In the genomic region with DNA sequence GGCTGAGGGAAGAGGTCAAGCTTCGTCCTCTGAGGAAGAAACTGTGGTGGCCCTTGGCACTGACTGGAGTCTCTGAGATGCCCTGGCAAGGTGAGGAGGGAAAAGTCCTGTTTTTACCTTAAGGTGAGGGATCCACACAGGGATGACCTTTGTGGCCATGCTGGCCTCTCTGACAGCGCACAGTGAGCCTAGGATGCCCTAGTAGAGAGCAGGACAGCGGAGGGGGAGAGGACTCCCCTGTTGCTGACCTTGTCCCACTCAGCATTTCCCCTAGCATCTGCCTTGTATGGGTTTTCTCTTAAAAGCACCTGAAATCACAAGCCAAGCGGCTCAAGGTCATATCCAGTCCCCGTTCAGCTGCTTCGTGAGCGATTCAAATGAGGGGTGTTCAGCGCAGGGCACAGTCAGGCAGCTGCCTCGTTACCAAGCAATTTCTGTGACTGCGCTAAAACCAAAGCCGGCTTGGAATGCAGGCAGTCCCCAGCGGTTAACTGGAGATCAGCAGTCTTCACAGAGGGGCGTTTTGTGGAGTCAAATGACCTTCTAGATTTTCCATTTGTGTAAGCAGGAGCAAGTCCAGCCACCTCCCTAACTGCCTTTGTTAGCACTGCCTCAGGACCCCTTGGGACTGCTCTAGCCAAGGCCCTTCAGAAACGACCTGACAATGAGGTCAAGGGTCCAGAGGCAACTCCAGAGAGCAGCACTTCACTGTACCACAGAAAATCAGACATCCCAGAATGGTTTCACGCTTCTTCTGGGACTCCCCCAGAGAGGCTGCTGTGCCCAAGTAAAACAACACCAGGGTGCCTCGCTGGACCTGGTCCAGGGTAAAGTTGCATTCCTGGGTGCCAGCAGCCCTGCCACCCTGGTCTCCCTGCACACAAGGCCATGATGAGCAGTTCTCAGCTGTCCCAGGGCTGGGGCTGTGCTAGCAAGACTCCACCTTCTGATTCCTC, we compare ENCODE assay signal across 8 mouse cellular contexts. TPM values are rescaled to one million over a fixed set of nuclear protein-coding genes. Genes with fewer than 3 reads are reported as not detected.
A peak's percentile ranks its signal among the peaks of the same experiment; 100 is the strongest.
DNase-seq lines count a peak whose midpoint lies in the region; ATAC-seq and TF ChIP-seq lines count a peak whose summit lies in the region.

No protein-coding gene starts in this region.

- no peaks in the 10 kb centered on the region for H3K9me3 ChIP-seq in forebrain, embryonic 14.5 days (replicated peaks; ENCODE audit: control insufficient read depth, low read length)
- H3K9me3 ChIP-seq in kidney, postnatal 0 days (replicated peaks; ENCODE audit: low read length), result no peaks in the 10 kb centered on the region

- H3K27me3 ChIP-seq in Patski, result no peaks in the 10 kb centered on the region
- H3K27me3 ChIP-seq in forebrain, embryonic 14.5 days (replicated peaks; ENCODE audit: control insufficient read depth, insufficient read depth, low read length), result no peaks in the 10 kb centered on the region
- no peaks in the 10 kb centered on the region for H3K27me3 ChIP-seq in kidney, postnatal 0 days (ENCODE audit: insufficient read depth, low read length)

- in situ Hi-C loops in Patski (cut with MboI; ENCODE audit: low pct_unique_long_range_greater_than_20kb), result no loop called here

- H3K4me2 ChIP-seq in forebrain, embryonic 14.5 days (ENCODE audit: low read length), result no peak overlapping the region
- H3K4me2 ChIP-seq in kidney, postnatal 0 days (ENCODE audit: low read length), result no peak overlapping the region

- H3K4me3 ChIP-seq in forebrain, embryonic 14.5 days (ENCODE audit: low read depth, low read length), result no peak overlapping the region
- no peak overlapping the region for H3K4me3 ChIP-seq in kidney, postnatal 0 days (replicated peaks; ENCODE audit: low read depth, low read length)
- no peak overlapping the region for H3K4me3 ChIP-seq in olfactory bulb, adult 2 months (ENCODE audit: insufficient read depth, low read depth, low read length)

- peaks cover 3% of the 10 kb centered on the region for H3K4me1 ChIP-seq in forebrain, embryonic 14.5 days (ENCODE audit: control insufficient read depth, insufficient read depth, low read length)
- peaks cover 18% of the 10 kb centered on the region for H3K4me1 ChIP-seq in kidney, postnatal 0 days (replicated peaks; ENCODE audit: insufficient read depth, low read length)
- peaks cover 9% of the 10 kb centered on the region for H3K4me1 ChIP-seq in olfactory bulb, adult 2 months (ENCODE audit: control insufficient read depth, insufficient read depth, low read length)

- no peaks in the 10 kb centered on the region for H3K36me3 ChIP-seq in forebrain, embryonic 14.5 days (ENCODE audit: control insufficient read depth, insufficient read depth, low read length)
- H3K36me3 ChIP-seq in kidney, postnatal 0 days (ENCODE audit: insufficient read depth, low read length), result no peaks in the 10 kb centered on the region

- CTCF ChIA-PET in Patski (lab: Charles Lee), result interaction anchor here (0.8 to 1.4 kb wide), 3 partner anchors 10 to 102 kb away, joined by 3 to 7 read pairs (median 4); no protein-coding TSS in a partner anchor

- POLR2A ChIA-PET in Patski (lab: Charles Lee), result no interaction called here

- peak; percentile 59 for DNase-seq in adrenal gland, adult 2 months
- no peak for DNase-seq in adrenal gland, postnatal 4 days (ENCODE audit: low spot score in 2 of 2)
- no peak for DNase-seq in Patski (ENCODE audit: low read depth, low spot score)
- peak; percentile 60 for DNase-seq in forebrain, embryonic 14.5 days (ENCODE audit: low spot score)
- peak; percentile 87 for DNase-seq in kidney, postnatal 0 days (ENCODE audit: low spot score)
- DNase-seq in right cerebral cortex, postnatal 36 days (ENCODE audit: low spot score in 2 of 2), result no peak

- no peak overlapping the region for H3K9ac ChIP-seq in forebrain, embryonic 14.5 days (ENCODE audit: low read length)
- H3K9ac ChIP-seq in kidney, postnatal 0 days (ENCODE audit: low read depth, low read length), result 0 out of 2 replicates have a peak overlapping the region, but pooled peaks have one; percentile 23

- TF ChIP-seq POLR2A in olfactory bulb, adult 2 months (IDR thresholded peaks at IDR 0.05; ENCODE audit: insufficient read depth, low read depth, low read length), result no peak

- 20% methylated on average over 16 of the region's 16 CpGs for WGBS in forebrain, embryonic 14.5 days
- WGBS in kidney, postnatal 0 days, result 30% methylated on average over 16 of the region's 16 CpGs
- WGBS in olfactory bulb, adult 2 months, result 33% methylated on average over 16 of the region's 16 CpGs

- H3K27ac ChIP-seq in forebrain, embryonic 14.5 days (ENCODE audit: low read depth, low read length), result no peak overlapping the region
- peak overlapping the region; percentile 72 for H3K27ac ChIP-seq in kidney, postnatal 0 days
- no peak overlapping the region for H3K27ac ChIP-seq in olfactory bulb, adult 2 months (ENCODE audit: insufficient read depth, low read depth, low read length)

- peak; percentile 62 for ATAC-seq in Patski
- peak; percentile 57; the same call in 1 of the 2 replicates for ATAC-seq in forebrain, embryonic 14.5 days
- peak; percentile 48 for ATAC-seq in kidney, postnatal 0 days (replicated peaks; ENCODE audit: low FRiP score, low read depth)
- no peak for ATAC-seq in cerebellum, adult (ENCODE audit: insufficient number of reproducible peaks, low FRiP score, low TSS enrichment)

- no peak for TF ChIP-seq CTCF in Patski (IDR thresholded peaks at IDR 0.05)
- peak; percentile 43 for TF ChIP-seq CTCF in kidney, postnatal 0 days (IDR thresholded peaks at IDR 0.05; ENCODE audit: low read depth)
- TF ChIP-seq CTCF in olfactory bulb, adult 2 months (IDR thresholded peaks at IDR 0.05; ENCODE audit: insufficient read depth, low read depth, low read length), result peak; percentile 39; the same call in 1 of the 2 replicates

RNA-seq across cellular contexts. Expression of a gene that starts 20.9 kb away (rescaled TPM):
- total RNA-seq in adrenal gland, adult 2 months (2021), result 10 to 100 TPM; 32.4 to 33.5 TPM
- 60.5 and 75.3 TPM in 2 replicates for polyA plus RNA-seq in adrenal gland, adult 2 months (2012; rRNA removed)
- total RNA-seq in adrenal gland, postnatal 4 days (2021), result 10 to 100 TPM; 40.2 to 45.4 TPM
- polyA plus RNA-seq in Patski (2021), result 20.6 TPM
- polyA plus RNA-seq in forebrain, embryonic 14.5 days (2014; fragmentation: Nextera tagmentation; extraction: Ambion mirVana), result 8.6 and 11.2 TPM in 2 replicates
- 19.8 and 20.8 TPM in 2 replicates for polyA plus RNA-seq in kidney, postnatal 0 days (2015; fragmentation: Nextera tagmentation; extraction: Ambion mirVana)
- polyA plus RNA-seq in olfactory bulb, adult 2 months (2012; ENCODE audit: insufficient read depth, insufficient read length, low replicate concordance, missing spikeins), result not detected in 2 replicates

RNA-seq across cellular contexts. Expression of a gene that starts 46.2 kb away (rescaled TPM):
- total RNA-seq in adrenal gland, adult 2 months (2021), result 10 to 100 TPM; 45.6 to 76.4 TPM
- polyA plus RNA-seq in adrenal gland, adult 2 months (2012; rRNA removed), result 22.6 and 25.3 TPM in 2 replicates
- 10 to 100 TPM; 73.5 to 77.8 TPM for total RNA-seq in adrenal gland, postnatal 4 days (2021)
- polyA plus RNA-seq in Patski (2021), result 15.4 TPM
- 1.3 and 1.5 TPM in 2 replicates for polyA plus RNA-seq in forebrain, embryonic 14.5 days (2014; fragmentation: Nextera tagmentation; extraction: Ambion mirVana)
- polyA plus RNA-seq in kidney, postnatal 0 days (2015; fragmentation: Nextera tagmentation; extraction: Ambion mirVana), result 6.8 and 7.1 TPM in 2 replicates
- polyA plus RNA-seq in olfactory bulb, adult 2 months (2012; ENCODE audit: insufficient read depth, insufficient read length, low replicate concordance, missing spikeins), result 73.3 and 86.9 TPM in 2 replicates

Comparison
In these comparisons a context has a peak if more than half of its experiments do, and no peak if none do; other contexts are left out.
1. DNase-seq: peak in adrenal gland, adult 2 months (single experiment), forebrain, embryonic 14.5 days (single experiment) and kidney, postnatal 0 days (single experiment); none in adrenal gland, postnatal 4 days (0 of 2), Patski (single experiment) and right cerebral cortex, postnatal 36 days (0 of 2).